Mouse (Mus musculus): Measurements from ENCODE around the gene Clec11a. TPM values are rescaled to one million over a fixed set of nuclear protein-coding genes. Genes with fewer than 3 reads are reported as not detected.
A peak's percentile ranks its signal among the peaks of the same experiment; 100 is the strongest.

Clec11a gene
- polyA plus RNA-seq, 1 experiment from 2014 or later = 4.2 TPM

DNA sequence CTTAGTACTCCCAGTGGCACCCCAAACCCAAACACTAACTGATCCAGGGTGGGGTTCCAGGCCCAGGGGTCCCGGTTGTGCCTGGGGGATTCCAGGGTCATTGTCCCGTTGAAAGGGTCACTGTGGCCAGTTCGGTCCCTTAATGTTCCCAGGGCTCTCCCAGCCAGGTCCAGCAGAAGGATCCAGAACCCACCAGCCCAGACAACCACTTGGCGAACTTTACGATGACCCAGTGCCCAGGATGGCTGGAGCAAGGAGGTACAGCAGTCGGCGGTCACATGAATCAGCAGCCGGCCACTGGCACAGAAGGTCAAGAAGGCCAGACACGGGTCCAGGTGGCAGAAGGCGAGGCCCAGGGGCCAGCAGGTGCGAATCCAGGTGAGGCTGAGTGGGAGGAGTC lies 38.6 kb downstream of the Clec11a start:
- Histone ChIP-seq H3K9me3 (ENCODE audit: control insufficient read depth, low read depth, low read length) (no peaks in the 10 kb centered on the region), H3K4me2 (replicated peaks; ENCODE audit: low read depth, low read length) (no peak overlapping the region), H3K9ac (replicated peaks; ENCODE audit: low read depth, low read length) (no peak overlapping the region), H3K4me1 (ENCODE audit: control insufficient read depth, insufficient read depth, low read length) (0 out of 2 replicates have a peak, but pooled peaks cover 1% of the 10 kb centered on the region), H3K4me3 (ENCODE audit: low read depth, low read length) (no peak overlapping the region), H3K27ac (ENCODE audit: low read length) (no peak overlapping the region), H3K36me3 (ENCODE audit: control insufficient read depth, insufficient read depth, low read length) (no peaks in the 10 kb centered on the region), H3K27me3 (ENCODE audit: control insufficient read depth, insufficient read depth, low read length) (0 out of 2 replicates have a peak, but pooled peaks cover 4% of the 10 kb centered on the region)
- WGBS = 74% methylated on average over 11 of the region's 11 CpGs
- no peak for ATAC-seq (ENCODE audit: insufficient number of reproducible peaks, insufficient read depth, low FRiP score, low read depth)

DNA sequence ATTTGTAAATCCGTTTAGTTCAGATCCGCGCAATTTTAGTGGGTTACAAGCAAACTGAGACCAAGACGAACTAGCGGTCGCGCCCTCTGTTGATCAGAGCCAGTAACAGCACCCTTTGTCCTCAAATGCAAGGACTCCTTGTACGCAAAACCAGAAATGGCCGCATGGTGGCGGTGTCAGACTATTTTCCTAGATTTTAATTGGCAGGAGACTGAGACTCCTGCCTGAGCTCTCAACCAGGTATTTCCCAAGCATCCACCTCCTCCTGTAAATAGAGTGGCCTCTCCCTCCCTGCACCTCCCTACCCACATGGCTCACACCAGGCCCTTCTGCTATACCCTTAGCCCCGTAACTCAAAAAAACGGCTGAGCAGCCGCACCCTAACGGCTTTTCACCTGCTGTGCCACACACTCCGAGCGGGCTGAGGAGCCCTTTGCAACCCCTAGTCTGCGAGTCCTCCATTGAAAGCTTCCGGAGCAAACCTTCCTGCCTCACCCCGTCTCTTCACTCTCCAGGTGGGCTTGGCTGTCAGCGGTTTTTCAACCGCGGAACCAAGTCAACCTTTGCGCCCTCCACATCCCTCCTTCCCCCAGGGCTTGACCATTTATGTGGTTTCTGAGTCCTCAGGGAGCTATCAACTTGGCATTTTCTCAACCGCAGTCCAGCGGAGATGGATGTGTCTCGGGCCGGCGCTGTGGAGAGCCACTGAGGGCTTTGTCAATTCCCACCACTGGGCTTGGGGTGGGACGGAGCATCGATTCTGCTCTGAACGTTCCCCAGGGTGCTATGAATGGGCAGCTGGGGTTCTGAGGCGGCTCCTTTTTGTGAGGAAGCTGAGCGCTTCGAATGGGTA lies 43.7 kb downstream of the Clec11a start:
- Histone ChIP-seq H3K4me3 (ENCODE audit: low read depth, low read length) (0 out of 2 replicates have a peak overlapping the region, but pooled peaks have one; percentile 5), H3K9ac (replicated peaks; ENCODE audit: low read depth, low read length) (no peak overlapping the region)

DNA sequence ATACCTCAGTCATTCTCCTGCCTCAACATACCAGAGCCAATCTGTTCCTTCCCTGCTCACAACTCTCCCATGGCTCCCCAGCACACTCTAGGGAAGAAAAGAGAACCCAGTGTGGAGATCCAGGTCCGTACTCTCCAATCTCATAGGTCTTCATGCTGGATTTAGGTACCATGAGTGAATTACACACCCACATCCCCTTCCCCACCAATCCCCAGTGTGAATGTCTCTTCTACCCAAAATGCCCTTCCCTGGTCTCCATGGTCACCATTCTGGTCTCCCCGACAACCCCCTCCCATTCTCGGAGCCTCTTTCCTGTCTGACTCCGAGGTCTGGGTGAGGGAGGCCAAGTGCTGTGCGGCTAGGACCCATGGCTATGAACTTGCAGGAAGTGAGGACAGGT lies 45.6 kb downstream of the Clec11a start, which contains the start of gene Gm15517:
Gene Gm15517 (plus strand): TSS at position 301 of the 400 bp plus-strand sequence.
- no peak within 1 kb of the TSS for H3K9ac ChIP-seq (replicated peaks; ENCODE audit: low read depth, low read length)
- no peak within 1 kb of the TSS for H3K4me3 ChIP-seq (ENCODE audit: low read depth, low read length)
- H3K4me2 ChIP-seq (replicated peaks; ENCODE audit: low read depth, low read length) = no peak within 1 kb of the TSS
- ATAC-seq (ENCODE audit: insufficient number of reproducible peaks, insufficient read depth, low FRiP score, low read depth) = no peak
- no peaks in the 10 kb centered on the region for H3K9me3 ChIP-seq (ENCODE audit: control insufficient read depth, low read depth, low read length)
- H3K4me1 ChIP-seq (ENCODE audit: control insufficient read depth, insufficient read depth, low read length) = 0 out of 2 replicates have a peak, but pooled peaks cover 3% of the 10 kb centered on the region
- 0 out of 2 replicates have a peak, but pooled peaks cover 4% of the 10 kb centered on the region for H3K27me3 ChIP-seq (ENCODE audit: control insufficient read depth, insufficient read depth, low read length)
- 57% methylated on average over 5 of the region's 5 CpGs for WGBS
- no peaks in the 10 kb centered on the region for H3K36me3 ChIP-seq (ENCODE audit: control insufficient read depth, insufficient read depth, low read length)
- H3K27ac ChIP-seq (ENCODE audit: low read length) = no peak within 1 kb of the TSS

More for the DNA sequence above, 43.7 kb downstream of the Clec11a start:
- Histone ChIP-seq H3K27ac (ENCODE audit: low read length) (no peak overlapping the region), H3K36me3 (ENCODE audit: control insufficient read depth, insufficient read depth, low read length) (no peaks in the 10 kb centered on the region), H3K27me3 (ENCODE audit: control insufficient read depth, insufficient read depth, low read length) (0 out of 2 replicates have a peak, but pooled peaks cover 4% of the 10 kb centered on the region), H3K9me3 (ENCODE audit: control insufficient read depth, low read depth, low read length) (no peaks in the 10 kb centered on the region), H3K4me2 (replicated peaks; ENCODE audit: low read depth, low read length) (peak overlapping the region; percentile 37), H3K4me1 (ENCODE audit: control insufficient read depth, insufficient read depth, low read length) (0 out of 2 replicates have a peak, but pooled peaks cover 3% of the 10 kb centered on the region)
- peak; percentile 70; the same call in 1 of the 2 replicates for ATAC-seq (ENCODE audit: insufficient number of reproducible peaks, insufficient read depth, low FRiP score, low read depth)
- 3% methylated on average over 34 of the region's 34 CpGs for WGBS

GRCm38 (mm10) chr7:44260410-44260809 lies 46.3 kb downstream of the Clec11a start:
- H3K27ac ChIP-seq (ENCODE audit: low read length) = no peak overlapping the region
- 73% methylated on average over 6 of the region's 6 CpGs for WGBS

DNA sequence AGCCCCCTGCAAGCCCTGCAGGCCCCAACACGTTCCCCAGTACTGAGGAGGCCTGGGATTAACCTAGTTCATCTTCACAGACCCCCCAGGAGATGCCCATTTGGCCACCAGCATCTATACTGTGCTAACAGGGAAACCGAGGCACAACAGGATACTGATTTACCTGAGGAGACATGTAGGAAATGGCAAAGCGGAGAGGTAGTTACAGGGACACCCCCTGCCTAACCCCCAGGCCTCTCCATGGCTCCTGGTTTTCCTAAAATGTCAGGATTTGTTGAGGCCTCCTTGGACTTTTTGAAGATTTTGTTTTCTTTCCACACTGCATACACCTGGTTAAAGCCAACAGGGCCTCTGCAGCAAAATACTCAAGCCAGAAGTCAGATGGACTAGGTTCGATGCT lies 49.4 kb downstream of the Clec11a start, which contains the start of gene Acp4:
Gene Acp4 (minus strand): TSS at position 101 of the 400 bp plus-strand sequence.
- no peak within 1 kb of the TSS for H3K27ac ChIP-seq (ENCODE audit: low read length)
- no peak within 1 kb of the TSS for H3K4me3 ChIP-seq (ENCODE audit: low read depth, low read length)
- no peak for ATAC-seq (ENCODE audit: insufficient number of reproducible peaks, insufficient read depth, low FRiP score, low read depth)
- no peaks in the 10 kb centered on the region for H3K4me1 ChIP-seq (ENCODE audit: control insufficient read depth, insufficient read depth, low read length)
- no peak within 1 kb of the TSS for H3K4me2 ChIP-seq (replicated peaks; ENCODE audit: low read depth, low read length)
- H3K9me3 ChIP-seq (ENCODE audit: control insufficient read depth, low read depth, low read length) = no peaks in the 10 kb centered on the region
- no peak within 1 kb of the TSS for H3K9ac ChIP-seq (replicated peaks; ENCODE audit: low read depth, low read length)
- no peaks in the 10 kb centered on the region for H3K27me3 ChIP-seq (ENCODE audit: control insufficient read depth, insufficient read depth, low read length)
- peaks cover 10% of the 10 kb centered on the region; the same call in 1 of the 2 replicates for H3K36me3 ChIP-seq (ENCODE audit: control insufficient read depth, insufficient read depth, low read length)
- WGBS = 68% methylated on average over 4 of the region's 4 CpGs

More at GRCm38 (mm10) chr7:44260410-44260809, 46.3 kb downstream of the Clec11a start:
- no peak overlapping the region for H3K4me2 ChIP-seq (replicated peaks; ENCODE audit: low read depth, low read length)
- H3K27me3 ChIP-seq (ENCODE audit: control insufficient read depth, insufficient read depth, low read length) = 0 out of 2 replicates have a peak, but pooled peaks cover 4% of the 10 kb centered on the region
- no peak overlapping the region for H3K9ac ChIP-seq (replicated peaks; ENCODE audit: low read depth, low read length)
- no peak for ATAC-seq (ENCODE audit: insufficient number of reproducible peaks, insufficient read depth, low FRiP score, low read depth)
- 0 out of 2 replicates have a peak, but pooled peaks cover 3% of the 10 kb centered on the region for H3K4me1 ChIP-seq (ENCODE audit: control insufficient read depth, insufficient read depth, low read length)
- H3K4me3 ChIP-seq (ENCODE audit: low read depth, low read length) = no peak overlapping the region
- H3K9me3 ChIP-seq (ENCODE audit: control insufficient read depth, low read depth, low read length) = no peaks in the 10 kb centered on the region
- H3K36me3 ChIP-seq (ENCODE audit: control insufficient read depth, insufficient read depth, low read length) = no peaks in the 10 kb centered on the region

DNA sequence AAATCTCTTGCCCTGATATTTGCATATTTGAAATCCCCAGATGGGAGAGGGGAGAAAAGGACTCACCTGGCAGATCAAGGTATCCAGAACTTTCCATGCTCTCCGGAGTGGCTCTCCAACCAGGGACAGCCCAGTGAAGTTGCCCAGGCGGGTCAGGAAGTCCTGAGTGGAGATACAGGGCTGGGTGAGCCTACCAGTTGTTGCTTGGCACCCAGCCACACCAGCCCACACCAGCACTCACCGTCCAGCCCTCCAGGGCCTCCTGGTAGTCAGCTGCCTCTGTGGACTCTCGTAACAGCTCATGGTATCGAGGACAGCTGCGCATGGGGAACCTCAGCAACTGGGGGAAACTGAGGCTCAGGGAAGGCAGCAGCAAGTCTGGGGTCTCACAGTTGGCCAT lies 51.8 kb downstream of the Clec11a start:
- no peak for ATAC-seq (ENCODE audit: insufficient number of reproducible peaks, insufficient read depth, low FRiP score, low read depth)
- no peak overlapping the region for H3K27ac ChIP-seq (ENCODE audit: low read length)
- no peaks in the 10 kb centered on the region for H3K4me1 ChIP-seq (ENCODE audit: control insufficient read depth, insufficient read depth, low read length)
- peaks cover 27% of the 10 kb centered on the region for H3K36me3 ChIP-seq (ENCODE audit: control insufficient read depth, insufficient read depth, low read length)
- no peak overlapping the region for H3K4me3 ChIP-seq (ENCODE audit: low read depth, low read length)
- H3K4me2 ChIP-seq (replicated peaks; ENCODE audit: low read depth, low read length) = no peak overlapping the region
- H3K9me3 ChIP-seq (ENCODE audit: control insufficient read depth, low read depth, low read length) = no peaks in the 10 kb centered on the region
- WGBS = 70% methylated on average over 6 of the region's 6 CpGs
- H3K27me3 ChIP-seq (ENCODE audit: control insufficient read depth, insufficient read depth, low read length) = no peaks in the 10 kb centered on the region
- H3K9ac ChIP-seq (replicated peaks; ENCODE audit: low read depth, low read length) = no peak overlapping the region

- no peak for ATAC-seq (ENCODE audit: insufficient number of reproducible peaks, insufficient read depth, low FRiP score, low read depth)
- Histone ChIP-seq H3K27ac (ENCODE audit: low read length) (no peak overlapping the region), H3K36me3 (ENCODE audit: control insufficient read depth, insufficient read depth, low read length) (peaks cover 42% of the 10 kb centered on the region), H3K4me1 (ENCODE audit: control insufficient read depth, insufficient read depth, low read length) (peaks cover 7% of the 10 kb centered on the region; the same call in 1 of the 2 replicates), H3K9me3 (ENCODE audit: control insufficient read depth, low read depth, low read length) (no peaks in the 10 kb centered on the region), H3K9ac (replicated peaks; ENCODE audit: low read depth, low read length) (no peak overlapping the region), H3K4me2 (replicated peaks; ENCODE audit: low read depth, low read length) (no peak overlapping the region), H3K4me3 (ENCODE audit: low read depth, low read length) (no peak overlapping the region), H3K27me3 (ENCODE audit: control insufficient read depth, insufficient read depth, low read length) (no peaks in the 10 kb centered on the region)
- 60% methylated on average over 15 of the region's 15 CpGs for WGBS
These were observed 53.6 kb downstream of the Clec11a start for GRCm38 (mm10) chr7:44253023-44253616.
